ENCODE assay signal across 30 mouse cellular contexts in genomic region chr6:6660072-6660471, GRCm38 (mm10).
"Had no signal": no experiment of that assay in that cellular context is flagged by ENCODE, and none has a peak within 500 bp of the region (broad histone marks: within the 10 kb centered on the region; RNA-seq: fewer than 3 reads in every experiment).

No protein-coding gene starts in this region.

- H3K4me2 ChIP-seq: limb, embryonic 12.5 days; limb, embryonic 13.5 days; limb, embryonic 15.5 days; liver, embryonic 11.5 days; liver, embryonic 12.5 days; liver, embryonic 13.5 days; liver, embryonic 15.5 days; lung, embryonic 14.5 days; lung, embryonic 15.5 days; midbrain, embryonic 11.5 days; midbrain, embryonic 12.5 days; midbrain, embryonic 13.5 days; midbrain, embryonic 15.5 days; neural tube, embryonic 12.5 days had no signal

- H3K9ac ChIP-seq: limb, embryonic 12.5 days; limb, embryonic 13.5 days; limb, embryonic 15.5 days; liver, embryonic 12.5 days; liver, embryonic 13.5 days; liver, embryonic 14.5 days; liver, embryonic 15.5 days; liver, postnatal 0 days; lung, embryonic 14.5 days; lung, embryonic 15.5 days; midbrain, embryonic 12.5 days; midbrain, embryonic 13.5 days; midbrain, embryonic 15.5 days; neural tube, embryonic 12.5 days had no signal

- H3K9me3 ChIP-seq: limb, embryonic 10.5 days; limb, embryonic 12.5 days; limb, embryonic 13.5 days; limb, embryonic 15.5 days; liver, embryonic 12.5 days; liver, embryonic 13.5 days; liver, embryonic 15.5 days; lung, embryonic 15.5 days; midbrain, embryonic 10.5 days; midbrain, embryonic 12.5 days; midbrain, embryonic 13.5 days; midbrain, embryonic 15.5 days; neural tube, embryonic 12.5 days had no signal

- ATAC-seq: liver, embryonic 12.5 days; liver, postnatal 0 days; lung, postnatal 0 days; midbrain, embryonic 13.5 days; midbrain, embryonic 15.5 days; midbrain, embryonic 16.5 days had no signal

- H3K4me1 ChIP-seq: limb, embryonic 12.5 days; liver, embryonic 12.5 days; liver, embryonic 13.5 days; liver, embryonic 15.5 days; lung, embryonic 15.5 days; megakaryocyte, embryonic 14.5 days; midbrain, embryonic 13.5 days; midbrain, embryonic 15.5 days; neural tube, embryonic 12.5 days had no signal

- H3K36me3 ChIP-seq: limb, embryonic 10.5 days; limb, embryonic 12.5 days; limb, embryonic 13.5 days; limb, embryonic 15.5 days; liver, embryonic 12.5 days; liver, embryonic 13.5 days; liver, embryonic 15.5 days; lung, embryonic 15.5 days; midbrain, embryonic 10.5 days; midbrain, embryonic 12.5 days; midbrain, embryonic 13.5 days; midbrain, embryonic 15.5 days; neural tube, embryonic 12.5 days had no signal

- DNase-seq: left cerebral cortex, postnatal 4 days; liver; liver, embryonic 13.5 days; liver, postnatal 0 days; lung, adult 2 months; lung, embryonic 14.5 days; lung, postnatal 10 days; lung, postnatal 14 days; lung, postnatal 4 days; midbrain, embryonic 14.5 days had no signal

- H3K27ac ChIP-seq: limb, embryonic 10.5 days; limb, embryonic 12.5 days; limb, embryonic 13.5 days; limb, embryonic 15.5 days; liver, embryonic 12.5 days; liver, embryonic 13.5 days; liver, embryonic 14.5 days; liver, embryonic 15.5 days; lung, embryonic 15.5 days; macrophage; midbrain, embryonic 10.5 days; midbrain, embryonic 12.5 days; midbrain, embryonic 13.5 days; midbrain, embryonic 15.5 days; neural tube, embryonic 12.5 days had no signal

- H3K27me3 ChIP-seq: limb, embryonic 12.5 days; limb, embryonic 13.5 days; limb, embryonic 15.5 days; liver, embryonic 12.5 days; liver, embryonic 13.5 days; liver, embryonic 15.5 days; lung, embryonic 15.5 days; megakaryocyte, embryonic 14.5 days; midbrain, embryonic 12.5 days; midbrain, embryonic 13.5 days; midbrain, embryonic 15.5 days; neural tube, embryonic 12.5 days had no signal

- H3K4me3 ChIP-seq: limb, embryonic 10.5 days; limb, embryonic 12.5 days; limb, embryonic 13.5 days; limb, embryonic 15.5 days; liver, embryonic 12.5 days; liver, embryonic 13.5 days; liver, embryonic 15.5 days; lung, embryonic 15.5 days; megakaryocyte, embryonic 14.5 days; midbrain, embryonic 10.5 days; midbrain, embryonic 12.5 days; midbrain, embryonic 13.5 days; midbrain, embryonic 15.5 days; myocyte; neural tube, embryonic 12.5 days had no signal
